Mouse (Mus musculus): ENCODE measurements around the gene Tbc1d9. TPM values are rescaled to one million over a fixed set of nuclear protein-coding genes. Genes with fewer than 3 reads are reported as not detected.

Tbc1d9 gene
- total RNA-seq, 2 experiments from 2014 or later: 95.9 to 103 TPM

GRCm38 (mm10) chr8:83177317-83178195, 12.4 kb downstream of the Tbc1d9 start:
- DNase-seq (ENCODE audit: low spot score in 2 of 2): no peak

- DNase-seq (ENCODE audit: low spot score in 2 of 2): no peak
These were observed 13.1 kb downstream of the Tbc1d9 start for GRCm38 (mm10) chr8:83178228-83178742.

GRCm38 (mm10) chr8:83181851-83182482, 16.8 kb downstream of the Tbc1d9 start:
- no peak for DNase-seq (ENCODE audit: low spot score in 2 of 2)

GRCm38 (mm10) chr8:83182784-83183183, 17.6 kb downstream of the Tbc1d9 start:
- DNase-seq (ENCODE audit: low spot score in 2 of 2): no peak

- DNase-seq (ENCODE audit: low spot score in 2 of 2): no peak
These were observed 21.2 kb downstream of the Tbc1d9 start for GRCm38 (mm10) chr8:83186376-83186775.

GRCm38 (mm10) chr8:83187363-83187962, 22.3 kb downstream of the Tbc1d9 start:
- no peak for DNase-seq (ENCODE audit: low spot score in 2 of 2)

- no peak for DNase-seq (ENCODE audit: low spot score in 2 of 2)
These were observed 24.5 kb downstream of the Tbc1d9 start for GRCm38 (mm10) chr8:83189538-83190095.

- DNase-seq (ENCODE audit: low spot score in 2 of 2): peak; percentile 44 to 51
These were observed 30.9 kb downstream of the Tbc1d9 start for GRCm38 (mm10) chr8:83196088-83196487.

- peak in 1 of 2 experiments; percentile 18 for DNase-seq (ENCODE audit: low spot score in 2 of 2)
These were observed 34.6 kb downstream of the Tbc1d9 start for GRCm38 (mm10) chr8:83199715-83200114.

- peak; percentile 28 to 45 for DNase-seq (ENCODE audit: low spot score in 2 of 2)
These were observed 35.3 kb downstream of the Tbc1d9 start for GRCm38 (mm10) chr8:83200191-83201177.

GRCm38 (mm10) chr8:83202946-83203345, 37.8 kb downstream of the Tbc1d9 start:
- DNase-seq (ENCODE audit: low spot score in 2 of 2): no peak

- no peak for DNase-seq (ENCODE audit: low spot score in 2 of 2)
These were observed 40.8 kb downstream of the Tbc1d9 start for GRCm38 (mm10) chr8:83205907-83206306.

GRCm38 (mm10) chr8:83209581-83209980, 44.4 kb downstream of the Tbc1d9 start:
- DNase-seq (ENCODE audit: low spot score in 2 of 2): no peak

- no peak for DNase-seq (ENCODE audit: low spot score in 2 of 2)
These were observed 45.5 kb downstream of the Tbc1d9 start for GRCm38 (mm10) chr8:83210676-83211075.

GRCm38 (mm10) chr8:83215065-83215464, 49.9 kb downstream of the Tbc1d9 start:
- no peak for DNase-seq (ENCODE audit: low spot score in 2 of 2)

GRCm38 (mm10) chr8:83216520-83216919, 51.4 kb downstream of the Tbc1d9 start:
- no peak for DNase-seq (ENCODE audit: low spot score in 2 of 2)

GRCm38 (mm10) chr8:83217196-83217595, 52.0 kb downstream of the Tbc1d9 start:
- DNase-seq (ENCODE audit: low spot score in 2 of 2): no peak

GRCm38 (mm10) chr8:83217891-83218290, 52.7 kb downstream of the Tbc1d9 start:
- DNase-seq (ENCODE audit: low spot score in 2 of 2): no peak

GRCm38 (mm10) chr8:83219392-83219791, 54.2 kb downstream of the Tbc1d9 start:
- DNase-seq (ENCODE audit: low spot score in 2 of 2): no peak

- DNase-seq (ENCODE audit: low spot score in 2 of 2): no peak
These were observed 55.6 kb downstream of the Tbc1d9 start for GRCm38 (mm10) chr8:83220746-83221145.

Data from layer of hippocampus, postnatal 10 days (tissue).